Mouse (Mus musculus): ENCODE measurements around the gene Baiap3. TPM values are rescaled to one million over a fixed set of nuclear protein-coding genes. Genes with fewer than 3 reads are reported as not detected.

The Baiap3 gene
- polyA plus RNA-seq, 2 experiments = 0.89 to 1.9 TPM

- no peak for TF ChIP-seq POLR2A (IDR thresholded peaks at IDR 0.05; ENCODE audit: borderline replicate concordance, extremely low read depth, insufficient read depth, insufficient read length)
- no peak overlapping the region for H3K4me2 ChIP-seq (replicated peaks; ENCODE audit: low read depth, low read length, severe bottlenecking)
- no peak for ATAC-seq (ENCODE audit: low FRiP score, low read depth)
- H3K27me3 ChIP-seq (ENCODE audit: control insufficient read depth, insufficient read depth, low read length) = peaks cover 26% of the 10 kb centered on the region
- no peaks in the 10 kb centered on the region for H3K9me3 ChIP-seq (ENCODE audit: control insufficient read depth, low read length)
- H3K4me1 ChIP-seq (ENCODE audit: control insufficient read depth, insufficient read depth, low read length) = peaks cover 8% of the 10 kb centered on the region
- H3K4me3 ChIP-seq (replicated peaks; ENCODE audit: low read length) = no peak overlapping the region
- no peak for DNase-seq (ENCODE audit: low spot score)
- 54% methylated on average over 6 of the region's 6 CpGs for WGBS
- H3K27ac ChIP-seq (replicated peaks; ENCODE audit: low read depth, low read length) = no peak overlapping the region
- peaks cover 23% of the 10 kb centered on the region for H3K36me3 ChIP-seq (ENCODE audit: control insufficient read depth, insufficient read depth, low read length)
- H3K9ac ChIP-seq (ENCODE audit: low read depth, low read length, severe bottlenecking) = no peak overlapping the region
Observed at GRCm38 (mm10) chr17:25257804-25258261, 1.7 kb upstream of the Baiap3 start.

DNA sequence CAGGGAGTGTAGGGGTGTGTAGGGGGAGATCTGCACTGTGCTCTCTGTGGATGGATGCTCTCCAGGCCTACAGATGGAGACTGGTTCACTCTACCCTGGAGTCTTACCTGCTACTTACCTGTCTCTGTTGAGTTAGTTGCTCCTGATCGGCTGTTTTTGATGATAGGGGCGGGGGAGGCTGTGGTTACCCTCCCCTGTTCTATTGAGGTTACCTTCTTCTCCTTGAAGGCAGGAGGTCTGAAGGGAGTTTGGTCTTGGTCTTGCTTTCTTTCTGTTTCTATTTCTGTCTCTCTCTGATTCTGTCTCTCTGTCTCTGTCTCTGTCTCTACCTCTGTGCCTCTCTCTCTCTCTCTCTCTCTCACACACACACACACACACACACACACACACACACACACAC, 1.1 kb downstream of the Baiap3 start:
- ATAC-seq (ENCODE audit: low FRiP score, low read depth) (no peak), DNase-seq (ENCODE audit: low spot score) (no peak)
- Histone ChIP-seq H3K9ac (ENCODE audit: low read depth, low read length, severe bottlenecking) (no peak overlapping the region), H3K4me2 (replicated peaks; ENCODE audit: low read depth, low read length, severe bottlenecking) (no peak overlapping the region), H3K27me3 (ENCODE audit: control insufficient read depth, insufficient read depth, low read length) (peaks cover 26% of the 10 kb centered on the region), H3K27ac (replicated peaks; ENCODE audit: low read depth, low read length) (no peak overlapping the region), H3K4me1 (ENCODE audit: control insufficient read depth, insufficient read depth, low read length) (peaks cover 8% of the 10 kb centered on the region), H3K36me3 (ENCODE audit: control insufficient read depth, insufficient read depth, low read length) (peaks cover 14% of the 10 kb centered on the region), H3K9me3 (ENCODE audit: control insufficient read depth, low read length) (no peaks in the 10 kb centered on the region), H3K4me3 (replicated peaks; ENCODE audit: low read length) (no peak overlapping the region)
- no peak for TF ChIP-seq POLR2A (IDR thresholded peaks at IDR 0.05; ENCODE audit: borderline replicate concordance, extremely low read depth, insufficient read depth, insufficient read length)
- 63% methylated on average over 2 of the region's 2 CpGs for WGBS

DNA sequence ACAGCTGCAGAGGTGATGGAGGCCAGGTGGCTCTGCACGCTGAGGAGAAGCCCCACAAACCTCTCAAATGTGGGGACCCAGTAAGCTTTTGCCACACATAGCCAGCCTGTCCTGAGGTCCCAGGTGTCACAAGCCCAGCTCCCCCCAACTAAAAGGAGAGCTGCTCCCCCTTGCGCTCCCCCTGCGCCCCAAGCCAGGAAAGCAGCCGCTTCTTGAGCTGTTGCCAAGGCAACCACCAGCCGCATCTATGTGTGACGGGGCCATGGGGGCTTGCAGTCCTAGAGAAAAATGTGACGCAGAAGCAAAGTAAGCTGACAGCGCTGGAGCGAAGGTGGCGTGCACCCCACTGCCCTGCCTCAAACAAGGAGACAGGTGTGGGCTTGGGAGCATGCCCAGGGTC, 2.4 kb downstream of the Baiap3 start:
- Histone ChIP-seq H3K27me3 (ENCODE audit: control insufficient read depth, insufficient read depth, low read length) (peaks cover 26% of the 10 kb centered on the region), H3K4me2 (replicated peaks; ENCODE audit: low read depth, low read length, severe bottlenecking) (no peak overlapping the region), H3K36me3 (ENCODE audit: control insufficient read depth, insufficient read depth, low read length) (0 out of 2 replicates have a peak, but pooled peaks cover 2% of the 10 kb centered on the region), H3K27ac (replicated peaks; ENCODE audit: low read depth, low read length) (no peak overlapping the region), H3K4me3 (replicated peaks; ENCODE audit: low read length) (no peak overlapping the region), H3K4me1 (ENCODE audit: control insufficient read depth, insufficient read depth, low read length) (peaks cover 8% of the 10 kb centered on the region), H3K9ac (ENCODE audit: low read depth, low read length, severe bottlenecking) (0 out of 2 replicates have a peak overlapping the region, but pooled peaks have one; percentile 4), H3K9me3 (ENCODE audit: control insufficient read depth, low read length) (no peaks in the 10 kb centered on the region)
- no peak for TF ChIP-seq POLR2A (IDR thresholded peaks at IDR 0.05; ENCODE audit: borderline replicate concordance, extremely low read depth, insufficient read depth, insufficient read length)
- no peak for DNase-seq (ENCODE audit: low spot score)
- WGBS = 25% methylated on average over 7 of the region's 10 CpGs
- no peak for ATAC-seq (ENCODE audit: low FRiP score, low read depth)

GRCm38 (mm10) chr17:25252643-25253042, 3.5 kb downstream of the Baiap3 start:
- no peaks in the 10 kb centered on the region for H3K9me3 ChIP-seq (ENCODE audit: control insufficient read depth, low read length)
- peaks cover 26% of the 10 kb centered on the region for H3K27me3 ChIP-seq (ENCODE audit: control insufficient read depth, insufficient read depth, low read length)
- no peak overlapping the region for H3K4me3 ChIP-seq (replicated peaks; ENCODE audit: low read length)
- WGBS = 37% methylated on average over 3 of the region's 3 CpGs
- H3K4me2 ChIP-seq (replicated peaks; ENCODE audit: low read depth, low read length, severe bottlenecking) = no peak overlapping the region
- no peaks in the 10 kb centered on the region for H3K36me3 ChIP-seq (ENCODE audit: control insufficient read depth, insufficient read depth, low read length)
- H3K9ac ChIP-seq (ENCODE audit: low read depth, low read length, severe bottlenecking) = no peak overlapping the region
- no peak for TF ChIP-seq POLR2A (IDR thresholded peaks at IDR 0.05; ENCODE audit: borderline replicate concordance, extremely low read depth, insufficient read depth, insufficient read length)
- ATAC-seq (ENCODE audit: low FRiP score, low read depth) (no peak), DNase-seq (ENCODE audit: low spot score) (no peak)
- peaks cover 8% of the 10 kb centered on the region for H3K4me1 ChIP-seq (ENCODE audit: control insufficient read depth, insufficient read depth, low read length)
- H3K27ac ChIP-seq (replicated peaks; ENCODE audit: low read depth, low read length) = no peak overlapping the region

DNA sequence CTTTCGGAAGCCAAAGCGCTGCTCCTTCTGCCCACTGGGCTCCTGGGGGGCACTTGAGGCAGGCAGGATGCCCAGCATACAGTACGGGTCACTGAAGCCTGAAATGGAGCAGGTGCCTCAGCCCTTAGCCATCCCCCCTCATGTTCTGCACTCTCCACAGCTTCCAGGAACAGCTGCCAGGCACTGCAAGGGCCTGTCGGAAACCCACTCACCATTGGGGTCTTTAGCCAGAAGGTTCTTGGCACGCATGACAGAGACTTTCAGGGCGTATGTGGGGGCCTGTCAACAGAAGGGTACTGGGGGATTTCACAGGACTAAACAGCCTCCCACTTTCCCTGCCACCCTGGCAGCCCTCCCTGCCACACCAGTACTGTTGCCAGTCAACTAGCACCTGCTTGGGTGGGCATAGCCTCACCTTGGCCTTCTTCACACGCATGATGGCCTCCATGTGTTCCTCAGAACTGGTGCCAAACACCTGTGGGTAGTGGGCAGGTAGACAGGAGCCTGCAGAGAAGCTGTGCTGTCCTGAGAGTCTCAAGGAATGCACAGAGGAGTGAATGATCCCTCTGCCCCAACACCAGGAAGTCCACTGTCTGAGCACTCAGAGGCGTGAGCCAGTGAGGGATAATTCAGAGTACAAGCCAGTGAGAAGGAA, 5.9 kb downstream of the Baiap3 start:
- Histone ChIP-seq H3K4me1 (ENCODE audit: control insufficient read depth, insufficient read depth, low read length) (no peaks in the 10 kb centered on the region), H3K36me3 (ENCODE audit: control insufficient read depth, insufficient read depth, low read length) (no peaks in the 10 kb centered on the region), H3K4me3 (replicated peaks; ENCODE audit: low read length) (no peak overlapping the region), H3K9ac (ENCODE audit: low read depth, low read length, severe bottlenecking) (no peak overlapping the region), H3K27me3 (ENCODE audit: control insufficient read depth, insufficient read depth, low read length) (peaks cover 15% of the 10 kb centered on the region), H3K27ac (replicated peaks; ENCODE audit: low read depth, low read length) (no peak overlapping the region), H3K4me2 (replicated peaks; ENCODE audit: low read depth, low read length, severe bottlenecking) (no peak overlapping the region), H3K9me3 (ENCODE audit: control insufficient read depth, low read length) (no peaks in the 10 kb centered on the region)
- WGBS = 84% methylated on average over 8 of the region's 8 CpGs
- TF ChIP-seq POLR2A (IDR thresholded peaks at IDR 0.05; ENCODE audit: borderline replicate concordance, extremely low read depth, insufficient read depth, insufficient read length) = no peak
- ATAC-seq (ENCODE audit: low FRiP score, low read depth) (no peak), DNase-seq (ENCODE audit: low spot score) (no peak)

Measured in limb, embryonic 14.5 days (tissue).